Mouse (Mus musculus): ENCODE results near the gene Hmgb3.

DNA sequence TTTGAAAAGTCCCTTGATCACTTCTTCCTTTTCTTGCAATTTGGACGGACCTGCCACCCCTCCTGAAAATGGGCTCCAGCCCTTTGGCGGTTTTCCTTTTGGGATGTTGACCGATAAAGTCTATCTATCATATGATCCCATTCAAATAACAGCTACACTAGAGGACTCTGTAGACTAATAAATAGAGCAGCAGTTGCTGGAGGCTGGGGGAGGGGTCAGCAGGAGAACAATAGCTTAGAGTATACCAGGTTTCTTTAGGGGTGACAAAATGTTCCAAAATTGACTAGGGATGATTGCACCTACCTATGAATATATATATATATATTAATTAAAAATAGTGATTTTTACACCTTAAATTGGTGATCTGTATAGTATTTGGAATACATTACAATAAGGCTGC lies 27.6 kb upstream of the Hmgb3 start:
- TF ChIP-seq CTCF (conservative IDR thresholded peaks at IDR 0.05 in 1 of 2, IDR thresholded peaks at IDR 0.05 in 1 of 2; ENCODE audit: low read depth in 2 of 2, low read length in 2 of 2) (no peak), RCOR1 (conservative IDR thresholded peaks at IDR 0.05; ENCODE audit: low read depth, low read length) (no peak), EP300 (IDR thresholded peaks at IDR 0.05; ENCODE audit: low read length) (no peak), USF2 (conservative IDR thresholded peaks at IDR 0.05; ENCODE audit: low read depth, low read length) (no peak), CHD1 (IDR thresholded peaks at IDR 0.05; ENCODE audit: low read depth, low read length) (no peak), E2F4 (IDR thresholded peaks at IDR 0.05; ENCODE audit: insufficient replicate concordance, low read depth, low read length) (no peak), GABPA (IDR thresholded peaks at IDR 0.05; ENCODE audit: insufficient replicate concordance, low read depth, low read length) (no peak), SMC3 (IDR thresholded peaks at IDR 0.05; ENCODE audit: low read depth, low read length) (no peak), MAFK (IDR thresholded peaks at IDR 0.05; ENCODE audit: insufficient replicate concordance, low read length) (no peak), ETS1 (conservative IDR thresholded peaks at IDR 0.05; ENCODE audit: low read depth, low read length) (no peak), BHLHE40 (IDR thresholded peaks at IDR 0.05; ENCODE audit: low read depth, low read length) (no peak), ZNF384 (IDR thresholded peaks at IDR 0.05; ENCODE audit: low read depth, low read length) (no peak)
